Mouse (Mus musculus) cortical plate, adult 2 months (tissue): Measurements from ENCODE around the gene Cnksr3.

Source experiments
- CTCF ChIP-seq: fragments of 200-500 bp; IDR thresholded peaks from 2 replicates; pipeline ENCODE4 v1.5.1; 2011; ENCODE audit warnings: mild to moderate bottlenecking, control low read depth, low read length; ENCODE audit not compliant: insufficient read depth; ENCODE audit errors: extremely low read depth
- POLR2A ChIP-seq: fragments of 200-500 bp; IDR thresholded peaks from 2 replicates; pipeline ENCODE4 v1.6.1; 2011; ENCODE audit warnings: mild to moderate bottlenecking, low read length, control low read depth; ENCODE audit not compliant: insufficient read depth; ENCODE audit errors: extremely low read depth

DNA sequence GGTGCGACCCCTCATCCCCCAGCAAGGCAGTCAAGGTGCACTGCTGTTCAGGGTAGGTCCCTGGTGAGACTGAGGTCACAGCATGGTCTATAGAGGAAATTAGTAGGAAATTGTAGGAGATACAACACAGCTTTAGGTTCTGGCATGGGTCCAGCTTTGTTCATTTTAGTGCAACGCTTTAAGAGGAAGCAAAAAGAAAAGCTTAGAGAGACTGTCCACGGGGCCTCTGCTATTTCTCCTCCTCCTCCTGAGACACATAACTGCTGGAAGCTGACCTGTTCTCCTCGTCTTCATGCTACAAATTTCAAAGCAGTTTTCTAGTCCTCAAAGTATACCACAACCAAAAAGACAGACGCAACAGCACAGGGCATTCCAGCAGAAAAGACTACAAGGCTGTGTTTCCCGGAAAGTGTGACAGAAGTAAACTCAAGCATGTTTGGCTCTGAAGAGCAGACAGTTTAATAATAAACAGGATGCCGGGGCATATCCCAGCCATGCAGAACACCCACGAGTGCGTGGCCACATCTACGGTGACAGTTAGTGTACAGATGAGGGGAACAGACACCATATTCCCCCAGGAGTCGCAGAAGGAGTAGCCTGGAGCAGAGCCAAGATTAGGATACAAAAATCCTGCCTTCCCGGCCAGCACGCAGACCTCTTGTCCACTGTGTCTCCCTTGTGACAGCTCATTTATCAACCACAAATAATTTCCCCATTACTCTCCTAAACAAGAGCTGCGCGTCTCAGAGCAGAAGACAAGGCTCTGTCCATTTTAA, 53.6 kb downstream of the Cnksr3 start:
- TF ChIP-seq CTCF, result no peak
- TF ChIP-seq POLR2A, result no peak
